Mouse (Mus musculus): ENCODE measurements around the gene Rnf207.

Gene Rnf207

GRCm38 (mm10) chr4:152318517-152319234, at the start of gene Rnf207:
Gene Rnf207 (minus strand): TSS chr4:152318993.
- ATAC-seq (ENCODE audit: insufficient number of reproducible peaks, low FRiP score, low TSS enrichment) = peak; percentile 61; the same call in 1 of the 2 replicates

- ATAC-seq (ENCODE audit: insufficient number of reproducible peaks, low FRiP score, low TSS enrichment) = no peak
These were observed 46.4 kb upstream of the Rnf207 start for GRCm38 (mm10) chr4:152365228-152365627.

GRCm38 (mm10) chr4:152362180-152362579, 43.4 kb upstream of the Rnf207 start:
- ATAC-seq (ENCODE audit: insufficient number of reproducible peaks, low FRiP score, low TSS enrichment) = no peak

GRCm38 (mm10) chr4:152360855-152361254, 42.1 kb upstream of the Rnf207 start:
- ATAC-seq (ENCODE audit: insufficient number of reproducible peaks, low FRiP score, low TSS enrichment) = no peak

GRCm38 (mm10) chr4:152359700-152360099, 40.9 kb upstream of the Rnf207 start:
- no peak for ATAC-seq (ENCODE audit: insufficient number of reproducible peaks, low FRiP score, low TSS enrichment)

- no peak for ATAC-seq (ENCODE audit: insufficient number of reproducible peaks, low FRiP score, low TSS enrichment)
These were observed 36.9 kb upstream of the Rnf207 start for GRCm38 (mm10) chr4:152355672-152356071.

- no peak for ATAC-seq (ENCODE audit: insufficient number of reproducible peaks, low FRiP score, low TSS enrichment)
These were observed 35.3 kb upstream of the Rnf207 start for GRCm38 (mm10) chr4:152353886-152354637.

- no peak for ATAC-seq (ENCODE audit: insufficient number of reproducible peaks, low FRiP score, low TSS enrichment)
These were observed 32.9 kb upstream of the Rnf207 start for GRCm38 (mm10) chr4:152351422-152352305.

GRCm38 (mm10) chr4:152350722-152351421, 32.1 kb upstream of the Rnf207 start:
- no peak for ATAC-seq (ENCODE audit: insufficient number of reproducible peaks, low FRiP score, low TSS enrichment)

- ATAC-seq (ENCODE audit: insufficient number of reproducible peaks, low FRiP score, low TSS enrichment) = no peak
These were observed 31.1 kb upstream of the Rnf207 start for GRCm38 (mm10) chr4:152349837-152350381.

- ATAC-seq (ENCODE audit: insufficient number of reproducible peaks, low FRiP score, low TSS enrichment) = no peak
These were observed 26.5 kb upstream of the Rnf207 start for GRCm38 (mm10) chr4:152345120-152345889.

- no peak for ATAC-seq (ENCODE audit: insufficient number of reproducible peaks, low FRiP score, low TSS enrichment)
These were observed 25.9 kb upstream of the Rnf207 start for GRCm38 (mm10) chr4:152344651-152345050.

GRCm38 (mm10) chr4:152343296-152343695, 24.5 kb upstream of the Rnf207 start:
- no peak for ATAC-seq (ENCODE audit: insufficient number of reproducible peaks, low FRiP score, low TSS enrichment)

GRCm38 (mm10) chr4:152340584-152341284, 21.9 kb upstream of the Rnf207 start:
- no peak for ATAC-seq (ENCODE audit: insufficient number of reproducible peaks, low FRiP score, low TSS enrichment)

GRCm38 (mm10) chr4:152339293-152339790, 20.5 kb upstream of the Rnf207 start:
- ATAC-seq (ENCODE audit: insufficient number of reproducible peaks, low FRiP score, low TSS enrichment) = 0 out of 2 replicates have a peak, but pooled peaks have one; percentile 6

- ATAC-seq (ENCODE audit: insufficient number of reproducible peaks, low FRiP score, low TSS enrichment) = no peak; the same call in 1 of the 2 replicates
These were observed 19.9 kb upstream of the Rnf207 start, which contains the start of gene Chd5 for GRCm38 (mm10) chr4:152338419-152339292. Gene Chd5 (plus strand): TSS chr4:152338651.

GRCm38 (mm10) chr4:152337772-152338171, 19.0 kb upstream of the Rnf207 start:
- no peak for ATAC-seq (ENCODE audit: insufficient number of reproducible peaks, low FRiP score, low TSS enrichment)
